Mouse (Mus musculus): Measurements from ENCODE around the gene Snorc. TPM values are rescaled to one million over a fixed set of nuclear protein-coding genes. Genes with fewer than 3 reads are reported as not detected.
"Not testable (repeated sequence)": the region's sequence is repeated elsewhere in the genome, so short reads cannot be mapped to it uniquely, and the experiment has no call there.

Gene Snorc
- polyA plus RNA-seq (2015; fragmentation: Nextera tagmentation; extraction: Ambion mirVana): 1.1 TPM in 1 of 2 replicates, not detected in the other

DNA sequence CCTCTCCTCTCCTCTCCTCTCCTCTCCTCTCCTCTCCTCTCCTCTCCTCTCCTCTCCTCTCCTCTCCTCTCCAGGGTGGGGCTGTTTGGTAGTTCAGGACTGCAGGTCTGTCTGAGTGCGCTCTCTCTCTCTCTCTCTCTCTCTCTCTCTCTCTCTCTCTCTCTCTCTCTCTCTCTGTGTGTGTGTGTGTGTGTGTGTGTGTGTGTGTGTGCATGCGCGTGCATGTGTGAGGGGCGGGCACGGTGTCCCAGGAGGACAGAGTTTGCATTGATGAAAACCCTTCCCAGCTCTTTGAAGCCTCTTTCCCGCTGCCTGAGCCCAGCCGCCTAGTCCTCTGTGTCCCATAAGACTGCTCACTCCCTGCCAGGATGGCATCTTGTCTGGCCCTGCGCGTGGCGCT, at the start of gene Snorc:
Gene Snorc (plus strand): TSS at position 301 of the 400 bp plus-strand sequence.
- H3K27me3 ChIP-seq: peaks cover 23% of the 10 kb centered on the region
- 43% methylated on average over 10 of the region's 10 CpGs for whole genome bisulfite sequencing
- not testable (repeated sequence) for H3K27ac ChIP-seq; H3K36me3 ChIP-seq; ATAC-seq (replicated peaks; ENCODE audit: insufficient number of reproducible peaks, insufficient read depth, low FRiP score, low read depth); H3K4me1 ChIP-seq (replicated peaks); H3K4me3 ChIP-seq; H3K9me3 ChIP-seq (replicated peaks); H3K9ac ChIP-seq; H3K4me2 ChIP-seq

- Histone ChIP-seq H3K9ac (no peak overlapping the region), H3K27ac (no peak overlapping the region), H3K9me3 (replicated peaks) (no peaks in the 10 kb centered on the region), H3K27me3 (no peaks in the 10 kb centered on the region), H3K4me3 (no peak overlapping the region), H3K4me2 (no peak overlapping the region), H3K4me1 (replicated peaks) (no peaks in the 10 kb centered on the region), H3K36me3 (peaks cover 65% of the 10 kb centered on the region)
- ATAC-seq (replicated peaks; ENCODE audit: insufficient number of reproducible peaks, insufficient read depth, low FRiP score, low read depth): no peak
- 91% methylated on average over 2 of the region's 2 CpGs for WGBS
Measured at GRCm38 (mm10) chr1:87435125-87435524, 34.9 kb upstream of the Snorc start.

DNA sequence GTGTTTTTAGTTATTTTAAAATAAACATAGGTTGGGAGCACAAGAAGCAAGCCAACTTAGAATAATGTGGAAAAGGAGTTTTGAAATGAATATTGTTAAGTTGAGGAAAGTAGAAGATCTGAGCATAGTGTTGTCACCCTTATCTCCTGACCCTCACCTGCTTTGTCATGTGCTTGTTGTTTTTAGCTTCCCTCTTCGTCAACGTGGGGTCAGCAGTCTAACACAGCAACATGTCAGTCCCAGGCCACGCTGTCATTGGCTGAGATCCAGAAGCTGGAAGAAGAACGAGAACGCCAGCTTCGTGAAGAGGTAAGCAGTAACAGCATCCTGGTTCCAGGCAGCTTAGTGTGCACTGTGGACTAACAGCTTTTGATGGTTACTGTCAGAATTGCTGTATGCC, 33.5 kb upstream of the Snorc start:
- H3K36me3 ChIP-seq: peaks cover 66% of the 10 kb centered on the region
- H3K27ac ChIP-seq: no peak overlapping the region
- no peak overlapping the region for H3K4me2 ChIP-seq
- H3K27me3 ChIP-seq: no peaks in the 10 kb centered on the region
- 33% methylated on average over 6 of the region's 6 CpGs for WGBS
- H3K4me1 ChIP-seq (replicated peaks): no peaks in the 10 kb centered on the region
- H3K9me3 ChIP-seq (replicated peaks): no peaks in the 10 kb centered on the region
- no peak overlapping the region for H3K4me3 ChIP-seq
- no peak for ATAC-seq (replicated peaks; ENCODE audit: insufficient number of reproducible peaks, insufficient read depth, low FRiP score, low read depth)
- H3K9ac ChIP-seq: no peak overlapping the region

DNA sequence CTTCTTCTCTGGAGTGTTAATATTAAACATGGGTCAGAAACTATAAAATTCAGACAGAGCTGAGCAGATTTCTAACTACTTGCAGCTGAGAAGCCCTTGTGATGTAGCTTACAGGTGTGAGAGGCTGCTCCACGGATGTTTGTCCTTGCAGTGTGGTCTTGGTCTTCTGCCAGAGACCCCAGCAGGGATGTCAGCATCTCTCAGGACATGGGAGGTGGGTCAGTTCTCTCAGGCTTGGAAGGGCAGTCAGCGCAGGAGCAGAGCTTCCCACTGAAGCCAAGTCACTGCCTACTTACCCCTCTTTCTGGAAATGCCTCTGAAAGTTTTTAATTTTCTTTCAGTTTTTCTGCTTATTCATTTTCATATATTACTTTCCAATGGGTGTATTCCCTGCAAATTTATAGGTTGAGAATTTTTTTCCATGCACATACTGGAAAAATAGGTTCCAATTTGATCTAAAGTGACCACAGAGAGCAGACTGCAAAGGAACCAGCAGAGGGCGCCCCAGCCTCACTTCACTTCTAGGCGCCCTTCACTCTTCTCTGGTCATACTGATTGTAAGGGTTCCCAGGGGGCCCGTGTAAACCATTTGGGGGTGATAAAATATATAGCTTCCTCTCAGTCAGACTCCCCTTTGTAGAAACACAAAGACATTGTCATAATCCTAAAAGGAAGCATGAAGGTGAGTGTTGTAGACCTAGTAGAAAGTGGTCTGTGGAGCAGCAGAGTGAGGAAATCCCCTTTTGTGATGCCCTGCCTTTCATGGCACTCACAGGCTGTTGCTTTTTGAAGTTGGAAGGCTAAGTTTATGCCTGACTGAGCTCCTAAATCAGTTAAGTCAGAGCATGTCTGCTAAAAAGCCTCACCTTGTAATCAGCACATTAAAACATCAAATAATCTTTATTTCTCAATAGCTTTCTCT, 22.6 kb upstream of the Snorc start:
- Histone ChIP-seq H3K4me1 (replicated peaks) (no peaks in the 10 kb centered on the region), H3K9ac (no peak overlapping the region), H3K36me3 (peaks cover 64% of the 10 kb centered on the region), H3K27ac (no peak overlapping the region), H3K4me3 (no peak overlapping the region), H3K4me2 (no peak overlapping the region), H3K9me3 (replicated peaks) (no peaks in the 10 kb centered on the region), H3K27me3 (no peaks in the 10 kb centered on the region)
- no peak for ATAC-seq (replicated peaks; ENCODE audit: insufficient number of reproducible peaks, insufficient read depth, low FRiP score, low read depth)
- 38% methylated on average over 5 of the region's 5 CpGs for WGBS

DNA sequence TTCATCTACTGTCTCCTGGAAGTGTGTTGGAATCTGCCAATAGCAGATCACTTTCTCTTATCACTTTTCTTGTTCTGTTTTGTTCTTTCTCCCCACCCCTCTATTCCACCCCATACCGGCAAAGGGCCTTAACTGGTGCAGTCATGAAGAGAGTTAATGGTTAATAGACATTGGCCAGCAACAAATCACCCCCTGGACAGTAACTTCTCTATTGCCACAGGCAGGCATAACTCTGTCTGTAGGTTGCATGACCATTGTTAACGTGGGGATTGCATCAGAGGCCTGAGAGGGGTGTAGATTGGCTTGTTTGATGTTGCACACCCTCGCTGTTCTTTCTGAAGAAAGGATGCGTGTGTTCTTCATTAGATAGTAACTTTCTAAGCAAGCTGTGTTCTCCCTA, 20.6 kb upstream of the Snorc start:
- H3K27ac ChIP-seq: no peak overlapping the region
- WGBS: 82% methylated on average over 4 of the region's 4 CpGs
- H3K9me3 ChIP-seq (replicated peaks): no peaks in the 10 kb centered on the region
- H3K4me2 ChIP-seq: no peak overlapping the region
- H3K36me3 ChIP-seq: peaks cover 44% of the 10 kb centered on the region
- no peak overlapping the region for H3K9ac ChIP-seq
- ATAC-seq (replicated peaks; ENCODE audit: insufficient number of reproducible peaks, insufficient read depth, low FRiP score, low read depth): no peak
- no peaks in the 10 kb centered on the region for H3K27me3 ChIP-seq
- H3K4me1 ChIP-seq (replicated peaks): no peaks in the 10 kb centered on the region
- no peak overlapping the region for H3K4me3 ChIP-seq

DNA sequence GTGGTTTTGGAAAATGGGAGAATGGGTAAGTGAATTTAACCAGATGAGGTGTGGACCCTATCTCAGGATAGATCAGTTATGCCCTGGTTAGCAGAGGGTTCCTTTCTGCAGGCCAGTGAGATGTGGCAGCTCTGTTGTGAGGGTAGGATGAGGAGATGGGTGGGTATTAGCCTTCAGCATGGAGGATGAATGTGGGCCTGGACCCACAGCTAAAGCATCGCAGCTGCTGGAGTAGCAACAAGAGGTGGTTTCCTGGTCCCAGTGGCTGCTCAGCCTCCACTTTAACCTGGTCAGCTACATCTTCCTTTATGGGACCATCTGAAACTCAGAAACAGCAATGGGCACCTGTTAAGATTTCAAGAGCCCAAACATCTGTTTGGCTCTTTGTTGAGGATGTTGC, 13.6 kb upstream of the Snorc start:
- Histone ChIP-seq H3K27me3 (no peaks in the 10 kb centered on the region), H3K4me3 (no peak overlapping the region), H3K4me1 (replicated peaks) (no peaks in the 10 kb centered on the region), H3K4me2 (no peak overlapping the region), H3K9ac (no peak overlapping the region), H3K27ac (no peak overlapping the region), H3K9me3 (replicated peaks) (0 out of 2 replicates have a peak, but pooled peaks cover 3% of the 10 kb centered on the region), H3K36me3 (no peaks in the 10 kb centered on the region)
- WGBS: 85% methylated on average over 1 of the region's 1 CpGs
- ATAC-seq (replicated peaks; ENCODE audit: insufficient number of reproducible peaks, insufficient read depth, low FRiP score, low read depth): no peak

GRCm38 (mm10) chr1:87458045-87458444, 12.0 kb upstream of the Snorc start:
- Histone ChIP-seq H3K9me3 (replicated peaks) (0 out of 2 replicates have a peak, but pooled peaks cover 3% of the 10 kb centered on the region), H3K4me3 (no peak overlapping the region), H3K4me1 (replicated peaks) (no peaks in the 10 kb centered on the region), H3K27me3 (no peaks in the 10 kb centered on the region), H3K27ac (no peak overlapping the region), H3K4me2 (no peak overlapping the region), H3K36me3 (no peaks in the 10 kb centered on the region), H3K9ac (no peak overlapping the region)
- no peak for ATAC-seq (replicated peaks; ENCODE audit: insufficient number of reproducible peaks, insufficient read depth, low FRiP score, low read depth)
- WGBS: 85% methylated on average over 4 of the region's 4 CpGs

DNA sequence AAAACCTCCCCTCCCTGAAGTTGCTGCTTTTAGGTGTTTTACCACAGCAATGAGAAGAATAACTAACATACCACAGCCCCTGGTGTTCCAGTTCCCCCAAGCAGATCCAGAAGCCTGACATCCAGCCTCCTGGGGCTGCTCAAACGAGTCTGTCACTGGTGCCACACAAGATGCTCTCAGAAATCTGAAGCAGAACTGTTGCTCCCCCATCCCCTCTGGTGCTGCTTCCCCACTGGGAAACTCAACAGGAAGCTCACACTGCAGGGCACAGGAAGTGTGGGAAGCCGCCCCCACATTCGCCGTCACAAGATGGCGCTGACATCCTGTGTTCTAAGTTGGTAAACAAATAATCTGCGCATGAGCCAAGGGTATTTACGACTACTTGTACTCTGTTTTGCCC, 10.2 kb upstream of the Snorc start:
- not testable (repeated sequence) for H3K9me3 ChIP-seq (replicated peaks); H3K4me2 ChIP-seq; H3K27me3 ChIP-seq; ATAC-seq (replicated peaks; ENCODE audit: insufficient number of reproducible peaks, insufficient read depth, low FRiP score, low read depth); H3K27ac ChIP-seq; H3K9ac ChIP-seq; H3K4me1 ChIP-seq (replicated peaks); H3K36me3 ChIP-seq; H3K4me3 ChIP-seq
- WGBS: 88% methylated on average over 6 of the region's 7 CpGs

DNA sequence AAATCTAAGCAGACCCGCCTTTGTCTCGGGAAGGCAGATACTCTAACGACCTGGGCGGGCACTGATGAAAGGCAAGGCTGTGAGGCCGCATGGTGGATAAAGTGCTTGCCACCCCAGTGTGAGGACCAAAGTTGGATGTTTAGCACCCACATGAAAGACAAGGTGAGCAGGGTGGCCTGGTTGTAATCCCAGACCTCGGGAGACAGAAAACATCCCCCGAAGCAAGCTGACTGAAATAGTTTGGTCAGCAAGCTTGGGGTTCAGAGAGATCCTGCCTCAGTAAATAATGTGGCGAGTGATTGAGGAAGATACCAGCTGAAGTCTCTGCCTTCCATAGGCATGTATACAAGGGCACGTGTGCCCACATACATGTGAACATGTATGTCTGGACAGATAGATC, 2.6 kb upstream of the Snorc start:
- H3K9ac ChIP-seq: no peak overlapping the region
- H3K4me1 ChIP-seq (replicated peaks): no peaks in the 10 kb centered on the region
- H3K27me3 ChIP-seq: peaks cover 6% of the 10 kb centered on the region; the same call in 1 of the 2 replicates
- H3K4me3 ChIP-seq: no peak overlapping the region
- ATAC-seq (replicated peaks; ENCODE audit: insufficient number of reproducible peaks, insufficient read depth, low FRiP score, low read depth): no peak
- WGBS: 66% methylated on average over 9 of the region's 9 CpGs
- H3K4me2 ChIP-seq: no peak overlapping the region
- no peak overlapping the region for H3K27ac ChIP-seq
- no peaks in the 10 kb centered on the region for H3K36me3 ChIP-seq
- no peaks in the 10 kb centered on the region for H3K9me3 ChIP-seq (replicated peaks)

GRCm38 (mm10) chr1:87468321-87468720, 1.8 kb upstream of the Snorc start:
- no peaks in the 10 kb centered on the region for H3K4me1 ChIP-seq (replicated peaks)
- H3K9me3 ChIP-seq (replicated peaks): no peaks in the 10 kb centered on the region
- no peak for ATAC-seq (replicated peaks; ENCODE audit: insufficient number of reproducible peaks, insufficient read depth, low FRiP score, low read depth)
- 65% methylated on average over 6 of the region's 6 CpGs for WGBS
- H3K4me2 ChIP-seq: no peak overlapping the region
- H3K27ac ChIP-seq: no peak overlapping the region
- peaks cover 6% of the 10 kb centered on the region; the same call in 1 of the 2 replicates for H3K27me3 ChIP-seq
- no peak overlapping the region for H3K4me3 ChIP-seq
- no peaks in the 10 kb centered on the region for H3K36me3 ChIP-seq
- no peak overlapping the region for H3K9ac ChIP-seq

GRCm38 (mm10) chr1:87471914-87472313, 1.8 kb downstream of the Snorc start:
- H3K9me3 ChIP-seq (replicated peaks): no peaks in the 10 kb centered on the region
- H3K9ac ChIP-seq: no peak overlapping the region
- H3K36me3 ChIP-seq: no peaks in the 10 kb centered on the region
- peaks cover 7% of the 10 kb centered on the region for H3K4me1 ChIP-seq (replicated peaks)
- H3K27ac ChIP-seq: no peak overlapping the region
- ATAC-seq (replicated peaks; ENCODE audit: insufficient number of reproducible peaks, insufficient read depth, low FRiP score, low read depth): no peak
- no peak overlapping the region for H3K4me2 ChIP-seq
- H3K27me3 ChIP-seq: peaks cover 42% of the 10 kb centered on the region
- no peak overlapping the region for H3K4me3 ChIP-seq
- 79% methylated on average over 7 of the region's 7 CpGs for WGBS

- no peak overlapping the region for H3K4me3 ChIP-seq
- H3K4me1 ChIP-seq (replicated peaks): peaks cover 7% of the 10 kb centered on the region
- no peak overlapping the region for H3K27ac ChIP-seq
- no peaks in the 10 kb centered on the region for H3K9me3 ChIP-seq (replicated peaks)
- H3K9ac ChIP-seq: no peak overlapping the region
- no peak overlapping the region for H3K4me2 ChIP-seq
- WGBS: 75% methylated on average over 7 of the region's 7 CpGs
- H3K36me3 ChIP-seq: no peaks in the 10 kb centered on the region
- ATAC-seq (replicated peaks; ENCODE audit: insufficient number of reproducible peaks, insufficient read depth, low FRiP score, low read depth): no peak
- H3K27me3 ChIP-seq: peaks cover 49% of the 10 kb centered on the region
Measured at GRCm38 (mm10) chr1:87472576-87472975, 2.5 kb downstream of the Snorc start.
